Mouse (Mus musculus): ENCODE measurements around the gene Mall. TPM values are rescaled to one million over a fixed set of nuclear protein-coding genes. Genes with fewer than 3 reads are reported as not detected.

Mall gene
- polyA plus RNA-seq, 1 experiment = not detected

GRCm38 (mm10) chr2:127714726-127715125, 15.0 kb downstream of the Mall start:
- 49% methylated on average over 3 of the region's 3 CpGs for WGBS
- Histone ChIP-seq H3K4me3 (ENCODE audit: insufficient read depth, low read depth, low read length) (no peak overlapping the region), H3K27ac (ENCODE audit: insufficient read depth, low read depth, low read length) (no peak overlapping the region), H3K4me1 (ENCODE audit: control insufficient read depth, insufficient read depth, low read length) (peaks cover 4% of the 10 kb centered on the region)
- no peak for TF ChIP-seq POLR2A (IDR thresholded peaks at IDR 0.05; ENCODE audit: insufficient read depth, low read depth, low read length)
- TF ChIP-seq CTCF (IDR thresholded peaks at IDR 0.05; ENCODE audit: insufficient read depth, low read depth, low read length) = no peak

- no peak overlapping the region for H3K27ac ChIP-seq (ENCODE audit: insufficient read depth, low read depth, low read length)
- no peak overlapping the region for H3K4me3 ChIP-seq (ENCODE audit: insufficient read depth, low read depth, low read length)
- 81% methylated on average over 3 of the region's 3 CpGs for WGBS
- H3K4me1 ChIP-seq (ENCODE audit: control insufficient read depth, insufficient read depth, low read length) = no peaks in the 10 kb centered on the region
- TF ChIP-seq POLR2A (IDR thresholded peaks at IDR 0.05; ENCODE audit: insufficient read depth, low read depth, low read length) = no peak
- TF ChIP-seq CTCF (IDR thresholded peaks at IDR 0.05; ENCODE audit: insufficient read depth, low read depth, low read length) = no peak
Observed at GRCm38 (mm10) chr2:127708792-127709191, 20.9 kb downstream of the Mall start.

- WGBS = 59% methylated on average over 3 of the region's 3 CpGs
- TF ChIP-seq CTCF (IDR thresholded peaks at IDR 0.05; ENCODE audit: insufficient read depth, low read depth, low read length) (no peak), POLR2A (IDR thresholded peaks at IDR 0.05; ENCODE audit: insufficient read depth, low read depth, low read length) (no peak)
- H3K4me3 ChIP-seq (ENCODE audit: insufficient read depth, low read depth, low read length) = no peak overlapping the region
Observed at GRCm38 (mm10) chr2:127708060-127708459, 21.7 kb downstream of the Mall start.

GRCm38 (mm10) chr2:127705267-127705666, 24.5 kb downstream of the Mall start:
- Histone ChIP-seq H3K4me3 (ENCODE audit: insufficient read depth, low read depth, low read length) (no peak overlapping the region), H3K4me1 (ENCODE audit: control insufficient read depth, insufficient read depth, low read length) (no peaks in the 10 kb centered on the region), H3K27ac (ENCODE audit: insufficient read depth, low read depth, low read length) (no peak overlapping the region)
- WGBS = 83% methylated on average over 6 of the region's 6 CpGs
- no peak for TF ChIP-seq CTCF (IDR thresholded peaks at IDR 0.05; ENCODE audit: insufficient read depth, low read depth, low read length)
- no peak for TF ChIP-seq POLR2A (IDR thresholded peaks at IDR 0.05; ENCODE audit: insufficient read depth, low read depth, low read length)

More at GRCm38 (mm10) chr2:127708060-127708459, 21.7 kb downstream of the Mall start:
- Histone ChIP-seq H3K4me1 (ENCODE audit: control insufficient read depth, insufficient read depth, low read length) (no peaks in the 10 kb centered on the region), H3K27ac (ENCODE audit: insufficient read depth, low read depth, low read length) (no peak overlapping the region)

- no peak overlapping the region for H3K4me3 ChIP-seq (ENCODE audit: insufficient read depth, low read depth, low read length)
- 86% methylated on average over 4 of the region's 4 CpGs for WGBS
Observed at GRCm38 (mm10) chr2:127689239-127689638, 40.5 kb downstream of the Mall start.

GRCm38 (mm10) chr2:127683687-127684331, 45.9 kb downstream of the Mall start:
- no peaks in the 10 kb centered on the region for H3K4me1 ChIP-seq (ENCODE audit: control insufficient read depth, insufficient read depth, low read length)
- WGBS = 36% methylated on average over 12 of the region's 12 CpGs
- H3K27ac ChIP-seq (ENCODE audit: insufficient read depth, low read depth, low read length) = no peak overlapping the region
- TF ChIP-seq POLR2A (IDR thresholded peaks at IDR 0.05; ENCODE audit: insufficient read depth, low read depth, low read length) = no peak
- no peak for TF ChIP-seq CTCF (IDR thresholded peaks at IDR 0.05; ENCODE audit: insufficient read depth, low read depth, low read length)
- no peak overlapping the region for H3K4me3 ChIP-seq (ENCODE audit: insufficient read depth, low read depth, low read length)

More at GRCm38 (mm10) chr2:127689239-127689638, 40.5 kb downstream of the Mall start:
- Histone ChIP-seq H3K27ac (ENCODE audit: insufficient read depth, low read depth, low read length) (no peak overlapping the region), H3K4me1 (ENCODE audit: control insufficient read depth, insufficient read depth, low read length) (no peaks in the 10 kb centered on the region)
- TF ChIP-seq CTCF (IDR thresholded peaks at IDR 0.05; ENCODE audit: insufficient read depth, low read depth, low read length) = no peak
- no peak for TF ChIP-seq POLR2A (IDR thresholded peaks at IDR 0.05; ENCODE audit: insufficient read depth, low read depth, low read length)

- TF ChIP-seq POLR2A (IDR thresholded peaks at IDR 0.05; ENCODE audit: insufficient read depth, low read depth, low read length) (no peak), CTCF (IDR thresholded peaks at IDR 0.05; ENCODE audit: insufficient read depth, low read depth, low read length) (no peak)
- no peak overlapping the region for H3K4me3 ChIP-seq (ENCODE audit: insufficient read depth, low read depth, low read length)
- WGBS = 20% methylated on average over 2 of the region's 2 CpGs
Observed at GRCm38 (mm10) chr2:127667843-127668506, 61.8 kb downstream of the Mall start.

GRCm38 (mm10) chr2:127667015-127667414, 62.7 kb downstream of the Mall start:
- H3K4me3 ChIP-seq (ENCODE audit: insufficient read depth, low read depth, low read length) = no peak overlapping the region
- no peaks in the 10 kb centered on the region for H3K4me1 ChIP-seq (ENCODE audit: control insufficient read depth, insufficient read depth, low read length)
- H3K27ac ChIP-seq (ENCODE audit: insufficient read depth, low read depth, low read length) = no peak overlapping the region
- no peak for TF ChIP-seq CTCF (IDR thresholded peaks at IDR 0.05; ENCODE audit: insufficient read depth, low read depth, low read length)
- no peak for TF ChIP-seq POLR2A (IDR thresholded peaks at IDR 0.05; ENCODE audit: insufficient read depth, low read depth, low read length)

More at GRCm38 (mm10) chr2:127667843-127668506, 61.8 kb downstream of the Mall start:
- Histone ChIP-seq H3K4me1 (ENCODE audit: control insufficient read depth, insufficient read depth, low read length) (no peaks in the 10 kb centered on the region), H3K27ac (ENCODE audit: insufficient read depth, low read depth, low read length) (no peak overlapping the region)

- H3K27ac ChIP-seq (ENCODE audit: insufficient read depth, low read depth, low read length) = no peak overlapping the region
- 46% methylated on average over 2 of the region's 2 CpGs for WGBS
- TF ChIP-seq CTCF (IDR thresholded peaks at IDR 0.05; ENCODE audit: insufficient read depth, low read depth, low read length) = no peak
- TF ChIP-seq POLR2A (IDR thresholded peaks at IDR 0.05; ENCODE audit: insufficient read depth, low read depth, low read length) = no peak
- no peak overlapping the region for H3K4me3 ChIP-seq (ENCODE audit: insufficient read depth, low read depth, low read length)
- H3K4me1 ChIP-seq (ENCODE audit: control insufficient read depth, insufficient read depth, low read length) = no peaks in the 10 kb centered on the region
Observed at GRCm38 (mm10) chr2:127662708-127663107, 67.0 kb downstream of the Mall start.
